Mouse (Mus musculus): Measurements from ENCODE around the gene 4930507D05Rik.
A peak's percentile ranks its signal among the peaks of the same experiment; 100 is the strongest.
"Not testable (repeated sequence)": the region's sequence is repeated elsewhere in the genome, so short reads cannot be mapped to it uniquely, and the experiment has no call there.

4930507D05Rik gene

DNA sequence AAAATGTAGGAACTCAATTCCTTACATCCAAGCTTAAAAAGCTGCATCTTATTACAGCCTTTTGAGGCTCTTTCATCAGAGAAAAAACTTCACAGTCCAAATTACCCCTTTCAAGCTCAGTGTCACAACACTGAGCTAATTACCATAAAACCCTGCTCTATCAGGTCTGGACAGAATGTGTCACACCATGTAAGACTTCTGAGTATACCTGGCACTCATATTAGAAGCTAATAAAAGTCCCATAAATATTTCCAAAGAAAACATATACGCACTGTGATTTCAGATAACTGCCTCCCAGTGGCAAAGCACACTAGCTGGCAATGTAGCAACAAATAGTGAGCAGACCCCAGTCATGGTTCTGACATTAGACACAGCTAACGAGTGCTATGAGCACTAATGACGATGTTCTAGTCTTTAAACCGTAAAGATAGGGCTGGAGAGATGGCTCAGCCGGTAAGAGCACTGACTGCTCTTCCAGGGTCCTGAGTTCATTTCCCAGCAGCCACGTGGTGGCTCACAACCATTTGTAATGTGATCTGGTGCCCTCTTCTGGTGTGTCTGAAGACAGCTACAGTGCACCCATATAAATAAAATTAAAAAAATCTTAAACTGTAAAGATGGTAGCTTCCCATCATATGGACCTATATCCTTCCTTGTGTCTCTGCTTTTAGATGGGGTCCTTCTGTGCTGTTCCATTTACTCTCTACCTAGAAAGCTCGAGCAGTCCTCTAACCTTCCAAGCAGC is 32.0 kb downstream of the 4930507D05Rik start:
- DNase-seq = no peak

GRCm38 (mm10) chr10:62485878-62486582 is 36.7 kb downstream of the 4930507D05Rik start:
- peak in 1 of 2 experiments; percentile 51 for DNase-seq

DNA sequence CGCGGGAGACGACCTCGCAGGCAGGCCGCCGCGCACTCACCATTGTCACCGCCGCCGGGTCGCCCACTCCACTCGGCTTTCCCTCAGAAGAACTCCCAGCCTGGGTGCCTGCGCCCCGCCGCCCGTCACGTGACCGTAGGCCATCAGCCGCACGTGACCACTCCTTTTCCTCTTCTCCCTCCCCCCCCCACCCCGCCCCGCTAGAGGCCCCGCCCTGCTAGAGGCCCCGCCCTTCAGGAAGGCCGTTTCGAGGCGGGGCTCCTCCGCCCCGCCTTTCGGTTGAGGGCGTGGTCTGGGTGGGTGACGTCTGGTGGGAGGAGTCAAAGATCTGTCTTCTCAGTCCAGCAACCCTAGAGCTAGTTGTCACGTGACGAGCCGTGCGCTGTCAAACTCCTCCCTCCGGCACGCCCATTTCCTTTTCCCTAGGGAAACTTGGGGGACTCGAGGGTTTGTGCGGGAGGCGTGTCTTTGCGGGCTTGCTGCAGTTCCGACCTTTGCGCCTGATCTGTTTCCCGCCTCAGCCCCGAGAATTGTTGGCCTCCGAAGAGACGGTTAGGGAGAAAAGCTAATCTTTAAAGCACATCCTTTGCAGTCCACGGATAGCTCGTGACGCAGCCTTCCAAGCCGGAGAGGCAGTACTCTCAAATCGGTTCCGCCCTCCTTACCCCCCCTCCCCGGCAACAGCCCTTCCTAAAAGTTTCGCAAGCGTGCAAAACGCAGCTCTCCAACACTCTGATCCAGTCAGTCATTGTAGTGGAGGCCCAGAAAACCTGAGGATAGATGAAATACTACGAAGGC is 37.5 kb downstream of the 4930507D05Rik start, which contains the start of gene Vps26a:
Vps26a (minus strand) TSS at position 188 of the 798 bp plus-strand sequence.
- DNase-seq = peak; percentile 100

- DNase-seq = peak; percentile 51 to 62
Measured at GRCm38 (mm10) chr10:62488266-62488665, 39.0 kb downstream of the 4930507D05Rik start.

GRCm38 (mm10) chr10:62491681-62492080 is 42.4 kb downstream of the 4930507D05Rik start:
- DNase-seq = not testable (repeated sequence)

DNA sequence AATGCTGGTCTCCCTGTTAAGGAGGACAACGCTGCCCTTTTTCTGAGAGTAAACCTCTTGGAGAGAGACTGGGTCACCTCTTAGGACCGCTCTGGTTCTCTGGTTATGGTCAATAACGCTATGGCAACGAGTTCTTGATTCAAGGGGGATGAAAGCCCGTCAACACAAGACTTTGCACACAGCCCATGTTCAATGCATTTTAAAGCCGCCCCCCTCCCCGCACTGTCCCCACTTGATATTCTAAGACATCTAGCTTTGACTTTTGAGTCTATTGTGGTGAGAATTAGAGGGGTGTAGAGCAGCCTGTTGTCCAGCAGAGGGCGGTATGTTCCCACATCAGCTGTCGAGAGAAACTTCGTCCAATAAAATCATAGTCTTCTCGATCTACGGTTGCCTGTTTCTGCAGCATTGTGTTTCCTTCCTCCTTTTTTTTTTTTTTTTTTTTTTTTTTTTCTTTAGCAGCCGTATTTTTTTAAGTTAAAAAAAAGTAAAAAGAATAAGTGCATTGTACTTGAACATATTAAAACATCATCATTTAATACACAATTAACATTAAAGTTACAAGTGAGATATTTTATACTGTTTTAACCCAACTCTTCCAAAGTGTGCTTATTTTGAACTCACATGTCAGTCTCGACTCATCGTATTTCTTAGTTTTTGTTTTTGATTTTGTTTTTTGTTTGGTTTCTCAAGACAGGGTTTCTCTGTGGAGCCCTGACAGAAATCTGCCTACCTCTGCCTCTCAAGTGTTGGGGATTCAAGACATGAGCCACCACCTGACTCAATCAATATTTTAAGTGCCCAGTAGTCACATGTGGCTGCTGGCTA is 51.0 kb downstream of the 4930507D05Rik start:
- DNase-seq = peak; percentile 83 to 85

Data from B cell, adult 2 months (primary cell).